Mouse (Mus musculus) megakaryocyte, embryonic 14.5 days (primary cell): ENCODE results near the gene Wdpcp.

Source experiments
- FLI1 ChIP-seq: IDR thresholded peaks from 2 replicates; pipeline ENCODE4 v1.6.1; 2012; ENCODE audit warnings: low read length, inconsistent platforms, mixed read lengths
- GATA1 ChIP-seq: IDR thresholded peaks from 3 replicates; pipeline ENCODE4 v1.6.1; 2012; ENCODE audit warnings: mixed read lengths, low read length, inconsistent platforms, borderline replicate concordance

DNA sequence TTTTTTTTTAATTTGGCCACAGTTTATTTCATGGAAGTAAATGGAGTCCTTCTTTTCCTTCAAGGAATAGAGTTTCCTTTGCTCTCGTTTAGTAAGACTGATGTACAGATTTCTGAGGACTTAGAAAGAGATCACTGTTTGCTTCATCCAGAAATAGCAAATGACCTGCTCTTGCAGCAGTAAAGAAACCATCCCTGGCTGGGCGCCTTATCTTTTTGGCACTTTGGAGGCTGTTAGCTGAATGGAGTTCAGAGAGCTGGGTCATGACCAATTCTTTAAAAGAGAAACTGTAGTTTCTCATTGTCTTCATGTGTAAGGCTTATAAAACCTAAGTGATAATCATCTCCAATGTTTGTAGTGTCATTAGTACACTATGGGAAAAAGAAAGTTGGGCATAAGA, 67.5 kb downstream of the Wdpcp start:
- no peak for TF ChIP-seq GATA1
- no peak for TF ChIP-seq FLI1
